Mouse (Mus musculus) kidney, embryonic 15.5 days (tissue): ENCODE results near the gene Mia3. TPM values are rescaled to one million over a fixed set of nuclear protein-coding genes. Genes with fewer than 3 reads are reported as not detected.
"Not testable (repeated sequence)": the region's sequence is repeated elsewhere in the genome, so short reads cannot be mapped to it uniquely, and the experiment has no call there.

ENCODE experiments used
- ATAC-seq: fragments of 200-750 bp; cut with Nextera tagmentation; replicated peaks from 2 replicates; pipeline ENCODE4 v1.8.0; 2017; ENCODE audit warnings: moderate TSS enrichment; ENCODE audit not compliant: low FRiP score
- H3K27ac ChIP-seq: fragments of 300-500 bp; sonication (generic); 2 replicates; pipeline ENCODE4 v1.5.1; 2015; ENCODE audit warnings: mild to moderate bottlenecking, inconsistent platforms
- H3K27me3 ChIP-seq: fragments of 300-500 bp; sonication (generic); 2 replicates; pipeline ENCODE4 v1.6.1; 2015; ENCODE audit warnings: inconsistent platforms
- H3K36me3 ChIP-seq: fragments of 300-500 bp; sonication (generic); 2 replicates; pipeline ENCODE4 v1.6.1; 2015; ENCODE audit warnings: inconsistent platforms
- H3K4me1 ChIP-seq: fragments of 300-500 bp; sonication (generic); 2 replicates; pipeline ENCODE4 v1.6.1; 2015; ENCODE audit warnings: inconsistent platforms
- H3K4me2 ChIP-seq: fragments of 300-500 bp; sonication (generic); 2 replicates; pipeline ENCODE4 v1.6.1; 2015; ENCODE audit warnings: moderate library complexity, mild to moderate bottlenecking, inconsistent platforms
- H3K4me3 ChIP-seq: fragments of 300-500 bp; sonication (generic); replicated peaks from 2 replicates; pipeline ENCODE4 v1.5.1; 2015; ENCODE audit warnings: mild to moderate bottlenecking, inconsistent platforms
- H3K9ac ChIP-seq: fragments of 300-500 bp; sonication (generic); 2 replicates; pipeline ENCODE4 v1.6.1; 2015; ENCODE audit warnings: mild to moderate bottlenecking, inconsistent platforms
- H3K9me3 ChIP-seq: fragments of 300-500 bp; sonication (generic); replicated peaks from 2 replicates; pipeline ENCODE4 v1.6.1; 2016; ENCODE audit warnings: inconsistent platforms
- WGBS: fragments of 180-500 bp; shearing (Covaris S2); methylation state at CpG from one replicate; pipeline ENCODE4 v1.1.7; 2015; ENCODE audit warnings: mixed read lengths; 5-methylcytosine and 5-hydroxymethylcytosine counted together
- polyA plus RNA-seq: library from polyadenylated mRNA; unstranded; fragments of >200 nt; fragmentation: Nextera tagmentation; extraction: Ambion mirVana; gene quantifications from 2 replicates; pipeline ENCODE4 v1.2.1, GENCODE M21; 2015

Mia3 gene
- polyA plus RNA-seq = 99.3 and 101 TPM in 2 replicates

GRCm38 (mm10) chr1:183369427-183370014, at the start of gene Mia3:
Mia3 (minus strand) TSS chr1:183369553.
- H3K9me3 ChIP-seq = no peaks in the 10 kb centered on the region
- peaks cover 22% of the 10 kb centered on the region for H3K4me1 ChIP-seq
- peak; percentile 99 for ATAC-seq
- peaks cover 11% of the 10 kb centered on the region for H3K36me3 ChIP-seq
- H3K4me3 ChIP-seq = peak within 1 kb of the TSS; percentile 95
- H3K27ac ChIP-seq = peak within 1 kb of the TSS; percentile 81
- WGBS = under 1% methylated on average over 49 of the region's 51 CpGs
- H3K9ac ChIP-seq = peak within 1 kb of the TSS; percentile 89
- peak within 1 kb of the TSS; percentile 83 for H3K4me2 ChIP-seq
- no peaks in the 10 kb centered on the region for H3K27me3 ChIP-seq

GRCm38 (mm10) chr1:183417873-183418272, 48.5 kb upstream of the Mia3 start, which contains the start of gene Hhipl2:
Hhipl2 (plus strand) TSS chr1:183418215.
- no peak for ATAC-seq
- Histone ChIP-seq H3K27me3 (no peaks in the 10 kb centered on the region), H3K36me3 (no peaks in the 10 kb centered on the region), H3K27ac (0 out of 2 replicates have a peak within 1 kb of the TSS, but pooled peaks have one; percentile 45), H3K4me1 (0 out of 2 replicates have a peak, but pooled peaks cover 7% of the 10 kb centered on the region), H3K4me2 (peak within 1 kb of the TSS; percentile 23; the same call in 1 of the 2 replicates), H3K4me3 (no peak within 1 kb of the TSS), H3K9me3 (no peaks in the 10 kb centered on the region), H3K9ac (no peak within 1 kb of the TSS)
- WGBS = 37% methylated on average over 12 of the region's 12 CpGs

GRCm38 (mm10) chr1:183414081-183414727, 44.9 kb upstream of the Mia3 start:
- no peak overlapping the region for H3K27ac ChIP-seq
- H3K4me1 ChIP-seq = 0 out of 2 replicates have a peak, but pooled peaks cover 7% of the 10 kb centered on the region
- no peak overlapping the region for H3K9ac ChIP-seq
- no peaks in the 10 kb centered on the region for H3K9me3 ChIP-seq
- ATAC-seq = no peak
- H3K4me2 ChIP-seq = no peak overlapping the region
- H3K36me3 ChIP-seq = peaks cover 34% of the 10 kb centered on the region
- no peaks in the 10 kb centered on the region for H3K27me3 ChIP-seq
- no peak overlapping the region for H3K4me3 ChIP-seq
- 83% methylated on average over 15 of the region's 15 CpGs for WGBS

- no peak overlapping the region for H3K4me3 ChIP-seq
- H3K27ac ChIP-seq = no peak overlapping the region
- H3K36me3 ChIP-seq = peaks cover 74% of the 10 kb centered on the region
- no peak overlapping the region for H3K4me2 ChIP-seq
- ATAC-seq = no peak
- H3K4me1 ChIP-seq = no peaks in the 10 kb centered on the region
- H3K9ac ChIP-seq = no peak overlapping the region
- no peaks in the 10 kb centered on the region for H3K27me3 ChIP-seq
- 87% methylated on average over 3 of the region's 3 CpGs for WGBS
- no peaks in the 10 kb centered on the region for H3K9me3 ChIP-seq
Measured at GRCm38 (mm10) chr1:183403396-183403795, 34.0 kb upstream of the Mia3 start.

- Histone ChIP-seq H3K4me2 (peak within 1 kb of the TSS; percentile 73), H3K9me3 (no peaks in the 10 kb centered on the region), H3K27me3 (peaks cover 20% of the 10 kb centered on the region), H3K27ac (peak within 1 kb of the TSS; percentile 63), H3K4me3 (peak within 1 kb of the TSS; percentile 84), H3K4me1 (peaks cover 14% of the 10 kb centered on the region), H3K36me3 (peaks cover 28% of the 10 kb centered on the region), H3K9ac (peak within 1 kb of the TSS; percentile 61)
- ATAC-seq = peak; percentile 100
- 6% methylated on average over 44 of the region's 44 CpGs for WGBS
Measured at GRCm38 (mm10) chr1:183388426-183389406, 19.4 kb upstream of the Mia3 start, which contains the start of gene Taf1a. Taf1a (plus strand) TSS chr1:183388981.

GRCm38 (mm10) chr1:183387421-183387820, 18.1 kb upstream of the Mia3 start:
- H3K4me3 ChIP-seq, ATAC-seq, H3K9ac ChIP-seq, H3K9me3 ChIP-seq, H3K27ac ChIP-seq, H3K4me2 ChIP-seq: not testable (repeated sequence)
- WGBS = 87% methylated on average over 3 of the region's 3 CpGs
- peaks cover 29% of the 10 kb centered on the region for H3K27me3 ChIP-seq
- H3K4me1 ChIP-seq = peaks cover 14% of the 10 kb centered on the region
- H3K36me3 ChIP-seq = peaks cover 19% of the 10 kb centered on the region

GRCm38 (mm10) chr1:183382621-183383020, 13.3 kb upstream of the Mia3 start:
- H3K4me1 ChIP-seq = no peaks in the 10 kb centered on the region
- 88% methylated on average over 2 of the region's 2 CpGs for WGBS
- H3K9me3 ChIP-seq = peaks cover 3% of the 10 kb centered on the region; the same call in 1 of the 2 replicates
- ATAC-seq = no peak
- H3K9ac ChIP-seq = no peak overlapping the region
- H3K4me3 ChIP-seq = no peak overlapping the region
- peaks cover 37% of the 10 kb centered on the region for H3K27me3 ChIP-seq
- H3K4me2 ChIP-seq = no peak overlapping the region
- no peak overlapping the region for H3K27ac ChIP-seq
- H3K36me3 ChIP-seq = no peaks in the 10 kb centered on the region

GRCm38 (mm10) chr1:183381816-183382215, 12.5 kb upstream of the Mia3 start:
- WGBS = 73% methylated on average over 5 of the region's 5 CpGs
- ATAC-seq = no peak
- H3K4me1 ChIP-seq = no peaks in the 10 kb centered on the region
- no peak overlapping the region for H3K9ac ChIP-seq
- H3K4me2 ChIP-seq = no peak overlapping the region
- peaks cover 33% of the 10 kb centered on the region for H3K27me3 ChIP-seq
- no peak overlapping the region for H3K27ac ChIP-seq
- H3K9me3 ChIP-seq = peaks cover 3% of the 10 kb centered on the region; the same call in 1 of the 2 replicates
- no peaks in the 10 kb centered on the region for H3K36me3 ChIP-seq
- no peak overlapping the region for H3K4me3 ChIP-seq

GRCm38 (mm10) chr1:183379376-183379775, 10.0 kb upstream of the Mia3 start:
- not testable (repeated sequence) for ATAC-seq, H3K9ac ChIP-seq, H3K9me3 ChIP-seq, H3K4me1 ChIP-seq, H3K36me3 ChIP-seq, H3K4me2 ChIP-seq, H3K4me3 ChIP-seq, H3K27ac ChIP-seq
- WGBS = 92% methylated on average over 3 of the region's 3 CpGs
- H3K27me3 ChIP-seq = peaks cover 21% of the 10 kb centered on the region

- ATAC-seq = no peak
- H3K4me3 ChIP-seq = no peak overlapping the region
- 82% methylated on average over 10 of the region's 10 CpGs for WGBS
- no peaks in the 10 kb centered on the region for H3K36me3 ChIP-seq
- H3K4me2 ChIP-seq = no peak overlapping the region
- H3K4me1 ChIP-seq = no peaks in the 10 kb centered on the region
- peaks cover 14% of the 10 kb centered on the region for H3K27me3 ChIP-seq
- no peak overlapping the region for H3K9ac ChIP-seq
- H3K9me3 ChIP-seq = peaks cover 1% of the 10 kb centered on the region; the same call in 1 of the 2 replicates
- H3K27ac ChIP-seq = no peak overlapping the region
Measured at GRCm38 (mm10) chr1:183378321-183378941, 9.1 kb upstream of the Mia3 start.

GRCm38 (mm10) chr1:183377045-183377444, 7.7 kb upstream of the Mia3 start:
- no peak for ATAC-seq
- no peak overlapping the region for H3K9ac ChIP-seq
- no peaks in the 10 kb centered on the region for H3K36me3 ChIP-seq
- 76% methylated on average over 4 of the region's 4 CpGs for WGBS
- H3K9me3 ChIP-seq = no peaks in the 10 kb centered on the region
- no peaks in the 10 kb centered on the region for H3K4me1 ChIP-seq
- no peak overlapping the region for H3K4me2 ChIP-seq
- H3K27ac ChIP-seq = no peak overlapping the region
- H3K4me3 ChIP-seq = no peak overlapping the region
- H3K27me3 ChIP-seq = peaks cover 6% of the 10 kb centered on the region; the same call in 1 of the 2 replicates
